Mouse (Mus musculus) midbrain, embryonic 14.5 days (tissue): Measurements from ENCODE around the gene Sfmbt1. TPM values are rescaled to one million over a fixed set of nuclear protein-coding genes. Genes with fewer than 3 reads are reported as not detected.

Experiments
- ATAC-seq: fragments of 200-750 bp; cut with Nextera tagmentation; 2 replicates; pipeline ENCODE4 v1.8.0; 2017; ENCODE audit warnings: moderate number of reproducible peaks, moderate library complexity; ENCODE audit not compliant: low FRiP score, low TSS enrichment
- DNase-seq: peaks from one replicate; pipeline ENCODE4 v3.0.0-alpha.2; 2015
- H3K27ac ChIP-seq: fragments of 300-500 bp; sonication (generic); replicated peaks from 2 replicates; pipeline ENCODE4 v1.5.1; 2014; ENCODE audit warnings: mild to moderate bottlenecking, low read depth, low read length, moderate library complexity
- H3K27me3 ChIP-seq: fragments of 300-500 bp; sonication (generic); 2 replicates; pipeline ENCODE4 v1.6.1; 2014; ENCODE audit warnings: low read length, control low read depth, mixed read lengths; ENCODE audit not compliant: control insufficient read depth, insufficient read depth
- H3K36me3 ChIP-seq: fragments of 300-500 bp; sonication (generic); 2 replicates; pipeline ENCODE4 v1.6.1; 2014; ENCODE audit warnings: low read length, control low read depth; ENCODE audit not compliant: control insufficient read depth, insufficient read depth
- H3K4me1 ChIP-seq: fragments of 300-500 bp; sonication (generic); 2 replicates; pipeline ENCODE4 v1.6.1; 2014; ENCODE audit warnings: mild to moderate bottlenecking, antibody characterized with exemption, low read length, control low read depth; ENCODE audit not compliant: control insufficient read depth, insufficient read depth
- H3K4me2 ChIP-seq: fragments of 300-500 bp; sonication (generic); 2 replicates; pipeline ENCODE4 v1.6.1; 2014; ENCODE audit warnings: mild to moderate bottlenecking, low read length, moderate library complexity
- H3K4me3 ChIP-seq: fragments of 300-500 bp; sonication (generic); replicated peaks from 2 replicates; pipeline ENCODE4 v1.5.1; 2014; ENCODE audit warnings: low read depth, low read length
- H3K9ac ChIP-seq: fragments of 300-500 bp; sonication (generic); replicated peaks from 2 replicates; pipeline ENCODE4 v1.6.1; 2014; ENCODE audit warnings: mild to moderate bottlenecking, low read length, moderate library complexity
- H3K9me3 ChIP-seq: fragments of 300-500 bp; sonication (generic); 2 replicates; pipeline ENCODE4 v1.6.1; 2016; ENCODE audit warnings: low read length, control low read depth, mixed read lengths; ENCODE audit not compliant: control insufficient read depth
- WGBS: fragments of 180-500 bp; shearing (Covaris S2); extraction: QIAGEN DNeasy Blood & Tissue Kit; methylation state at CpG from one replicate; pipeline ENCODE4 v1.1.7; 2014; 5-methylcytosine and 5-hydroxymethylcytosine counted together
- polyA plus RNA-seq: library from polyadenylated mRNA; unstranded; fragments of >200 nt; fragmentation: Nextera tagmentation; extraction: Ambion mirVana; gene quantifications from 2 replicates; pipeline ENCODE4 v1.2.1, GENCODE M21; 2014

The Sfmbt1 gene
- polyA plus RNA-seq, 1 experiment from 2014 or later = 20.9 TPM

DNA sequence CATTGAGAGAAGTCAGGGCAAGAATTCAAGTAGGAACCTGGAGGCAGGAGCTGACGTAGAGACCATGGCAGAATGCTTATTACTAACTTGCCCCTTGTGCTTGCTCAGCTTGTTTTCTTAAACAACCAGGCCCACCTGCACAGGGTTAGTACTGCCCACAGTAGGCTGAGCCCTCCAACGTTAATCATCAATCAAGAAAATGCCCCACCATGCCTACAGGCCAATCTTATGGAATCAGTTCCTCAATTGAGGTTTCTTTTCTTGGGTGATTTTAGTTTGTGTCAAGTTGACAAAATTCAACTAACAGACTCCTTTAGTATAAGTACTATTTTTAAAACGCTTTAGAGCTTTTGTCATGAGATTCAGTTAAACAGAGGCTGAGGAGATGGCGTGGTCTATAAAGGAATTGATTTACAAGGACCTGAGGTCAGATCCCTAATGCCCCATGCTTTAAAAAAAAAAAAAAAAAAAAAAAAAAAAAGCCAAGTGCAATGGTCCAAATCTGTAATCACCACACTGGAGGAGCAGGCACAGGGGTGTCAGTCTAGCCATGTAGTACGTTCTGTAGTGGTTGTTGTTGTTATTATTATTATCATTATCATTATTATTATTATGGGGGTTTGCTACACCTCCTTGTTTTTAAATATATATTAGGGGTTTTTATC is 48.4 kb downstream of the Sfmbt1 start:
- no peak for ATAC-seq
- Histone ChIP-seq H3K9ac (no peak overlapping the region), H3K36me3 (no peaks in the 10 kb centered on the region), H3K4me1 (no peaks in the 10 kb centered on the region), H3K27me3 (no peaks in the 10 kb centered on the region), H3K27ac (no peak overlapping the region), H3K4me3 (no peak overlapping the region), H3K4me2 (no peak overlapping the region), H3K9me3 (no peaks in the 10 kb centered on the region)
- no peak for DNase-seq
- WGBS = 82% methylated on average over 5 of the region's 5 CpGs

GRCm38 (mm10) chr14:30784614-30785013 is 70.0 kb downstream of the Sfmbt1 start:
- no peak overlapping the region for H3K4me3 ChIP-seq
- H3K9me3 ChIP-seq = no peaks in the 10 kb centered on the region
- no peaks in the 10 kb centered on the region for H3K4me1 ChIP-seq
- H3K4me2 ChIP-seq = no peak overlapping the region
- ATAC-seq = no peak
- H3K27ac ChIP-seq = no peak overlapping the region
- H3K27me3 ChIP-seq = no peaks in the 10 kb centered on the region
- DNase-seq = no peak
- H3K36me3 ChIP-seq = peaks cover 37% of the 10 kb centered on the region
- 98% methylated on average over 6 of the region's 6 CpGs for WGBS
- no peak overlapping the region for H3K9ac ChIP-seq

- ATAC-seq (no peak), DNase-seq (no peak)
- no peaks in the 10 kb centered on the region for H3K4me1 ChIP-seq
- H3K4me3 ChIP-seq = no peak overlapping the region
- H3K4me2 ChIP-seq = no peak overlapping the region
- no peak overlapping the region for H3K9ac ChIP-seq
- H3K36me3 ChIP-seq = peaks cover 41% of the 10 kb centered on the region
- no peaks in the 10 kb centered on the region for H3K9me3 ChIP-seq
- H3K27ac ChIP-seq = no peak overlapping the region
- H3K27me3 ChIP-seq = no peaks in the 10 kb centered on the region
- 75% methylated on average over 1 of the region's 1 CpGs for WGBS
Observed at GRCm38 (mm10) chr14:30789471-30789870, 74.8 kb downstream of the Sfmbt1 start.

GRCm38 (mm10) chr14:30792871-30793270 is 78.2 kb downstream of the Sfmbt1 start:
- DNase-seq (no peak), ATAC-seq (no peak)
- H3K4me2 ChIP-seq = no peak overlapping the region
- no peaks in the 10 kb centered on the region for H3K9me3 ChIP-seq
- H3K27me3 ChIP-seq = no peaks in the 10 kb centered on the region
- 93% methylated on average over 3 of the region's 3 CpGs for WGBS
- peaks cover 42% of the 10 kb centered on the region for H3K36me3 ChIP-seq
- no peak overlapping the region for H3K27ac ChIP-seq
- no peaks in the 10 kb centered on the region for H3K4me1 ChIP-seq
- H3K4me3 ChIP-seq = no peak overlapping the region
- no peak overlapping the region for H3K9ac ChIP-seq

DNA sequence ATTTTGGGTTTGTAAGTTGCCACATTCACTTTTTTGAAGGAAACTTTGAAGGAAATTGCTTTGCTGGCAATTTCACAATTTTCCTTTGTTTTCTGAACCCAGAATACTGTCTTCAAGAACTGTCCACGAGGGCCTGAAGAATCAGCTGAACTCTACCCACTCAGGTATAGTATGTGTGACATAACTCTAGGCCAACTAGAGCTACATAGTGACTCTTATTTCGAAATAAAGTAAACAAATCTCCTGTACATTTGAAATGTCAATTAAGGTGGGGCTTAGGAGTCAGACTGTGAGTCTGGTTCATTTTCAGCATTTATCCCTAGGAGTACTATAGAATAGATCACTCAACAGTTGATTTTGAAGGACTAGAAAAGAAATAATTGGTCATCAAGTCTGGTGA is 87.1 kb downstream of the Sfmbt1 start:
- DNase-seq (no peak), ATAC-seq (no peak)
- Histone ChIP-seq H3K4me3 (no peak overlapping the region), H3K27ac (no peak overlapping the region), H3K4me1 (no peaks in the 10 kb centered on the region), H3K4me2 (no peak overlapping the region), H3K9me3 (no peaks in the 10 kb centered on the region), H3K36me3 (peaks cover 53% of the 10 kb centered on the region), H3K9ac (no peak overlapping the region), H3K27me3 (no peaks in the 10 kb centered on the region)
- 98% methylated on average over 2 of the region's 2 CpGs for whole genome bisulfite sequencing

DNA sequence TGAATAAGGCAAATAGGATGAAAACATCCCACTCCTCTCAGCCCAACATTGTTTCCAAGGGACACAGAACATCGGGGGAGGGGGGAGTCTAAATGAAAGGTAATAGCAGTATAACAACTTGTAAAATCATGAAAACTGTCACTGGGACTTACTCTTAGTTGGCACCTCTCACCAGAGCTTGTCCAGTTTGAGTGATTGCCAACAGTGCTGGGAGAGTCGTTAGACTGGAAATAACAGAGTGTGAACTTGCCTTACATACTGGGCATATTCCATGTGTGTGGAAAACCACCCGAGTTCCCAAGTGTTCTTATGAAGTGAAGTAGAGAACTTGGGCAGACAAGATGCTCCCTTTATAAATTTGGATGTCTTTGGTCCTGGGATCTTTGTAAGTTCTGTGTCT is 106.5 kb downstream of the Sfmbt1 start:
- Histone ChIP-seq H3K4me3 (no peak overlapping the region), H3K4me2 (no peak overlapping the region), H3K36me3 (peaks cover 28% of the 10 kb centered on the region), H3K27me3 (no peaks in the 10 kb centered on the region), H3K9ac (no peak overlapping the region), H3K9me3 (no peaks in the 10 kb centered on the region), H3K27ac (no peak overlapping the region), H3K4me1 (peaks cover 1% of the 10 kb centered on the region)
- 89% methylated on average over 3 of the region's 3 CpGs for WGBS
- ATAC-seq = no peak
- no peak for DNase-seq

DNA sequence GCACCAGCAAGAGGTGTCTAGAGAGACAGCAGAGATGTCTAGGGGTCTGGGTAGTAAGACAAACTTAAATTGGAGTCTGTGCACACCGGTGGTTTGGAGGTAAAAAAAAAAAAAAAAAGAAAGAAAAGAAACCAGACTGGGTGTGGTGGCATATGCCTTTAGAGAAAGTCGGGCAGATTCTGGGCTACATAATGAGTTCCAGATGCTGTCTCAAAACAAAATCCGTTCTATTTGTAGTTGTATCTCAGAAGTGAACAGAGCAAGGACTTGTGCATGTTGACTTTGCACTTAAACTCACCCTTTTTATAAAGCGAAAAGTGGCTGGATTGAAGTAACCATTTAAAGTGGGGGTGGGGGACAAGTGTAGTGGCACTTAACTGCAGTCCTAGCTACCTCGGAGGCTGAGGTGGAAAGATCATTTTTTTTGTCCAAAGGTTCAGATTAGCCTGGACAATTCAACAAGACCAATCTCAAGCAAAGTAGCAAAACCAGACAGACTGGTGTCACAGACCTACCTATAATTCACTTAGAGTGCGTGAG is 109.9 kb downstream of the Sfmbt1 start:
- no peak for DNase-seq
- WGBS = 84% methylated on average over 6 of the region's 6 CpGs
- Histone ChIP-seq H3K4me3 (no peak overlapping the region), H3K36me3 (no peaks in the 10 kb centered on the region; the same call in 1 of the 2 replicates), H3K4me1 (peaks cover 16% of the 10 kb centered on the region), H3K27me3 (no peaks in the 10 kb centered on the region), H3K9me3 (no peaks in the 10 kb centered on the region), H3K9ac (no peak overlapping the region), H3K27ac (no peak overlapping the region), H3K4me2 (no peak overlapping the region)
- ATAC-seq = no peak

DNA sequence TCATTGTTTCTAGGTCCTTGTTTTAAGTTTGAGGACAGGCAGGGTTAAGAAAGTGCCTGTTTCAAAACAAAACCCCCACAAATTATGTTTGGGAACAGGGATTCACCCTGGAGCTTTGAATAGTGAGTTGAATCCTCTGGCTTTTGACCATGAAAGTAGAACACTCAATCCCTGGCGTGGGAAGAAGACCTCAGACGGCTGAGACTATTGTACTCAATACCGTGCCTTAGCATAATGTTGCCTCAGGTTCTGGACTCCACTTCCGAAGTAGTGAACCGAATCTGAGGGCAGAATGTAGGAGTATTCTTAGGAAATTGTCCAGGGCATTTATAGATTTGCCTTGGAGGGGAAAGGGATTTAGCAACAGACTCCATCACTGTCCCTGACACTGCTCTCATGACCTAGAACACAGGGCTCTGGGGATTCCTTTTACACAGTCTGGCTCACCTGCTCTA is 110.4 kb downstream of the Sfmbt1 start:
- Histone ChIP-seq H3K4me1 (peaks cover 16% of the 10 kb centered on the region), H3K4me3 (peak overlapping the region; percentile 84), H3K27me3 (no peaks in the 10 kb centered on the region), H3K27ac (no peak overlapping the region), H3K4me2 (peak overlapping the region; percentile 80), H3K9me3 (no peaks in the 10 kb centered on the region), H3K9ac (peak overlapping the region; percentile 90; the same call in 1 of the 2 replicates), H3K36me3 (no peaks in the 10 kb centered on the region; the same call in 1 of the 2 replicates)
- WGBS = 26% methylated on average over 5 of the region's 5 CpGs
- no peak for DNase-seq
- no peak for ATAC-seq
